Mouse (Mus musculus): ENCODE results near the gene Map3k5. TPM values are rescaled to one million over a fixed set of nuclear protein-coding genes. Genes with fewer than 3 reads are reported as not detected.

Map3k5 gene
- total RNA-seq, 2 experiments from 2014 or later: 24.2 to 24.4 TPM

DNA sequence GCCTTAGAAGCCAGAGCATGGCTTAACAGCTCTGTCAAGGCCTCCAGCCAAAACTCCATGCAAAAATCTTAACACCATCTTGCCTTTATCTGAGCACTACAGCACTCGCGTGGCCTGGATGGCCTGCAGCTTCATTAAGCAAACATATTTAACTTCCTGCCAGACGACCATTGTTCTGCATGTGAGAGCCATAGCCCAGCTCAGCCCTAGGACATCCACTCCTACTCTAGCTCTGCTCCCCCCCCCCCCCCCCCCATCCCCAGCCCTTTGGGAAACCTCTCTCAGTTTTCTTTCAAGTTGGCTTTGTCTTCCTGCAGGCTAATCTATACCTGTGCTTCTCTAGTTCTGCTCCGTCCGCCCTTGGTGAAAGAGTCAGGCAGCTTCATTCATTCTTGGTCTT, 67.7 kb downstream of the Map3k5 start:
- DNase-seq (ENCODE audit: low spot score in 2 of 2): no peak

DNA sequence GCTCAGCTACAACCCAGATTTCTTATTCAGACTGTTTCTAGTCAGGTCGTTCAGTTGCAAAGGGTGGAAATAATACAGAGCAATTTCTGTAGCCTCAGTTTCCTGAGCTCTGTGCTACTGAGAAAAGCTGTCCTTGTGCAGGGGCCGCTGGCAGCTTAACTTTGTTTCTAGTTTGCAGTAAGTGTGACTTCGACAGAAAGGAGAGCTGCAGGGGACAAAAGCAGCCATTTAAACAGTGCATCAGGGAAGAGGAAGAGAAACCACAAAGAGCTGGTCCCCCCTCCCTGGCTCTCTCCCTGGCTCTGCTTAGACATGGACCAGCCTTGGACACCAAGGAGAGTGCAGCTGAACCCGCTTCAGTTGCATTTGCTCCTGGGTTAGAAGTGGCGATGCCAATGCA, 68.7 kb downstream of the Map3k5 start:
- DNase-seq (ENCODE audit: low spot score in 2 of 2): no peak

DNA sequence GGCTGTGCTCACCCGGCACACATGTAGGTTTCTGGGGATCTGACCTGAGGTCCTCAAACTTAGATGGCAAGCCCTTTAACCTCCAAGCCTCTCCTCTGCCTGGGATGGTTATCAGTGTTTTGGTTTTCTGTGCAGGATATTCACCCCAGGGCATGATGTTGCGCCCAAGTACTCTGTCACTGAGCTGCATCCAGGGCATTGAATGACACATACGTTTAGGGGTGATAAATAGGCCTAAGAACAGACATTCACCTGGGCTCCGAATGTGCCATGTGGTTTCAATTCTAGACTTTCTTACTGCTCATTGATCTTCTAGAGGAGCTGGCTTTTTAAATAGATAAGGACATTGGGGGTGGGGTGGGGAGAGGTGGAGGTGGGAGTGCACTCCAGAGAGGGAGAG, 70.5 kb downstream of the Map3k5 start:
- DNase-seq (ENCODE audit: low spot score in 2 of 2): no peak

DNA sequence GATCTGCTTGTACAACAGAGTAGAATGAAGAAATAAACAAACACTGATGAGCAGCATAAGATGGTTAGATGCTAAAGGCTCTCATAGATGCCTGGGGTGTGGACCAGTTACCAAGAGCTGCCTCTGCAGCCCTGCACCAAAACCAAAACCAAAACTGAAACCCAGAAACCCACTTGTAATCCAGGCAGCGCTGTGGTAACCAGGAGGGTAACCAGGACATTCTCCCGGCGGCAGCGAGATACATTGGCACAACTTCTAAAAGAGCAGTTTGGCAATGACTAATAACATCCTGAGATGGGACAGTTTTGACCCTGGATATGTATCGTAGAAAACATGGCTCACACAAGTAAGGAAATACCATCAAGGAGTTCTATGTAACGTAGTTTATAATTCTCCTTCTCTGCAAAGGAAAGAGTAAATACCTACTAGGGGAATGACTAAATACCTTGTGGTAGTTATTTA, 71.2 kb downstream of the Map3k5 start:
- DNase-seq (ENCODE audit: low spot score in 2 of 2): no peak

DNA sequence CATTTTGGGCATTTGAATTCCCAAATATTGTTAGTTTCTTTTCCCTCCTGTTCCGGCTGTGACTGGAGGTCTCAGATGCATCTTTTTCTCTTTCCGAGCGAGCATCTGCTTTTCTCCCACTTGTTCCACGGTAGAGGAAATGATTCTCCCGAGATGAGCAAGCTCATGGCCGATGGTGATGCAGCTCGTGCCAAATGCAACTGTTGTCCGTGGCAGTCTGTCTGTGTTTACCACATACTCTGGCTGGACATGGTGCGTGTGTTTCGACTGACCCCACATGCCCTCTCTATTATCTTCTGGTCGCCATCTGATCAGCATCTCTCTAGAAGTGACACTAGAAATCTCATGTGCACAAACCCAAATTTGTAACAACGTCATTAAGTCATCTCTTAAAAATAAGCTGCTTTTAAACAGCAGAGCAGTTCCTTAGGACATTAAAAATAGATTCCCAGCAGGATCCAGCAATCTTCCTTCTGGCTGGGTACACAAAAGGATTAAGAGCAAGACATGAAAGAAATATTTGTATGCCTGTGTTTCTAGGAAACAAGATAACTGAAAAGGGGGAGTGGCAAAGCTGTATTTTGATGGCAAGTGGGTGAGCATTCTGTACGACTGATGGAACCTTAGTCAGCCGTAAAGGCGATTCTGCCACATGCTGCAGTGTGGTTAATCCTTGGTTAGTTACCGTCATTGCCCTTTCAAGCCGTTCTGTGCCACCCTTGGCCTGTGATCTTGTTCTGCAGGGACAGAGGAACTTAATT, 72.2 kb downstream of the Map3k5 start:
- DNase-seq (ENCODE audit: low spot score in 2 of 2): peak; percentile 27 to 36

DNA sequence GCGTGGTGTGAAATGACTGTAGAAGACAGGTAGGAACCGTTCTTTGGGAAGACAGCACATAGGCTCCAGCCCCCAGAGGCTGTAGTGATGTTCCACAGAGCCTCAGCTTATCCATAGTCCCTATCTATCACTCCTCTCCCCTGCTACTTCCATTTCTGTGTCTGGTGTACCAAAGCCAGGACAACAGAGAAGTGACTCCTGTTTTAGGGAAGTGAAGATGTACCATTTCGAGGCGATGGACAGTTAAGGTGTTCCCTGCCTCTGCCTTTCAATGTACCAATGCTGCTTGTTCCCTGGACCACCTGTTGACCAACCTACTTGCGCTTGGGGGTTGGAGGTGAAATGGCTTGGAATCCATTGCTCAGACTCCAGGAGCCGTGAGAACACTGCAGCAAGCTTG, 75.0 kb downstream of the Map3k5 start:
- DNase-seq (ENCODE audit: low spot score in 2 of 2): no peak

DNA sequence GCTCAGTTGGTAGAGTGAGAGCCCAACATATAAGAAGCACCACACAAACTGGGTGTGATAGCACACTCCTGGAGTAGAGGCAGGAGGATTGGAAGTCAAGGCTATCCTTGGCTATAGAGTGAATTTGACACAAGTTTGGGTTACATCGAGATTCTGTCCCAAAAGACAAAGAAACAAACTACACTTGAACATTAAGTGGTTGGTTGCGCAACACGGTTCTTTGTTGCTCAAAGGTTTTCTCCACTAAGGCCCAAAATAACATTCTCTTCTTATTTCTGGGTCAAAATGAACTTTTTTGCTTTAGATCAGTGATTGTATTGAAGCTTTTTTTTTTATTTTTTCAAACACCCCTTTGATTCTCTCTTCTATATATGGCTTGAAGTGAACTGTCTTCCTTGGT, 75.7 kb downstream of the Map3k5 start:
- DNase-seq (ENCODE audit: low spot score in 2 of 2): no peak

DNA sequence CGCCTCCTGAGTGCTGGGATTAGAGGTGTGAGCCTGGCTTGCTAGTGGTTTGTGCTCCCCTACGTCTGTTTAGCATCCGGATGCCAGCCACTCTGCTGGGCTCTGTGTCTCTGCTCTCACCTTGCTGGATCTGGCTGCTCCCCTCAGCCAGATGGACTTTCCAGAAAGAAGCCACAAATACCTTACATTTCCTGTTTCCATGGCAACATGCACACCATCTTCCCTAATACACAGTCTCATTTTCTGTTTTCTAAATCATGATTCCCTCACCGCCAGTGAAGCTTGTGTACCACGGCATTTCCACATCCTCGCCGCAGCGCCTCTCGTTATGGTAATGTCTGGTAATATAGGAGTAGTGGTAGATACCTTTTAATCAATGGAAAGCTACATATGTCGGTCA, 84.1 kb downstream of the Map3k5 start:
- peak; percentile 21 to 29 for DNase-seq (ENCODE audit: low spot score in 2 of 2)

DNA sequence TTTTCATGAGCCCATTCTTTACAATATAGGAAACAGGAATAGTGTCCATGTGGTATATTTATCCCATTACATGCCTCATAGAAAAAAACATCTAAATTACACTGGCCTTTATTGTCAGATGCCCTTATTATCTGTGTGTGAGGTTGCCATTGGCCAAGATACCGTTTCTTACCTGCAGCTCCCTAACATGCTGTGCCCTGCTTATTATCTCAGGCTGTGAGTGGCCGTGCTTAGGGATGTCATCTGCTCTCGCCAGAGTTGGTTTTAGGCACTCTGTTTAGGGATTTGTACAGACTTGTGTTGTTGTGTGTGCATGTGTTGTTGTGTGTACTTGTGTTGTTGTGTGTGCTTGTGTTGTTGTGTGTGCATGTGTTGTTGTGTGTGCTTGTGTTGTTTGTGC, 84.5 kb downstream of the Map3k5 start:
- DNase-seq (ENCODE audit: low spot score in 2 of 2): no peak

DNA sequence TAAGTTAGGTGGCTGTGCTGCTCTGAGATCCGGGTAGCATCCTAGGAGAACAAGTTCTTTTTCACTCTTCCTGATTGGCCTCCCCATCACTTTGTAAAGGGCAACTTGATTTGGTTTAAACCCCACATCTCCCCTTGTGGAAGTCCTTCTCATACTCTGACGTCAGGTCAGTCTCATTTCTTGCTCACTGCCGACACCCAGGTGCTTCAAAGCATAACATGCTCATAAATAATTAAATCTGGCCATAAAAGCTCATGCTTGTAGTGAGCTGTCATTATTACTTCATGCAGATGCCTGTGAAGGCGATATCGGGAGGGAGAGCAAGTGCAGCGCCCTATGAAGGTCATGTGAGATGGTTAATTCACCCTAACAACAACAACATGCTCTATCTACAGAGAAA, 87.0 kb downstream of the Map3k5 start:
- DNase-seq (ENCODE audit: low spot score in 2 of 2): no peak

DNA sequence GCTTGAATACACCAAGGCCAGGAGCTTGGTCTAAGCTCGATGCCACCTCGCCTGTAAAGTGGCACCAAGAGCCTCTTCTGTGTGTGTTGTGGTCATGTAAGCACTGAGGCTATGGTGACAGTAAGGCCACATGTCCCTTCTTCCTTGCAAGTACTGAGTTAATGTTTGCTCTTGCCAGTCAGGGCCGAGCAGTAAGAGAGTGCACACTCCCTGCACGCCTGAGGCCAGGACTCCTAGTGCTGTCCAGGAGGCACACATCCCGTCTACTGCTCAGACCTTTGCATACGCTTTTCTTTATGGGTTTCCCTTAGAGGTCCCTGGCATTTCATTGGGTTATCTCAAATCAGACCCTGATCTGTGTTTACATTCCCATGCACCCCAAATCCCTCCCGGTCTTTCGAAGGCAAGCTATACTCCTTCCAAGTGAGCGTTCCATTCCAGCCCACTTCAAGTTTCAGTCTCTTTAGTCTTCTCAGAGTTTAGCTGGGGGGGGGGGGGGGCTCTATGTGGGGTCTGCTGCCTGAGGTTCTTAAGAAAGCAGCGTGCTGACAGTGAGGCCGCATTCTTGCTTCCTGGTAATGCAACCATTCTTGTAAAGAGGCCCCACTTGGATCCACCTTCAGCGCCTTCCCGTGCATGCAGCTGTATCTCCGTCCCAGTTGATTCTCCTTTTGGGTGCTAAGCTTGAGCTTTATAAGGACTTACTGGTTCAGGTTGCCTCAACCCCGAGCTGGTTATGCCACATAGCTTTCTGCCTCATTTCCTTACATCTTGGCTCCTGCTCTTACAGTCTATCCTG, 87.6 kb downstream of the Map3k5 start:
- DNase-seq (ENCODE audit: low spot score in 2 of 2): no peak

DNA sequence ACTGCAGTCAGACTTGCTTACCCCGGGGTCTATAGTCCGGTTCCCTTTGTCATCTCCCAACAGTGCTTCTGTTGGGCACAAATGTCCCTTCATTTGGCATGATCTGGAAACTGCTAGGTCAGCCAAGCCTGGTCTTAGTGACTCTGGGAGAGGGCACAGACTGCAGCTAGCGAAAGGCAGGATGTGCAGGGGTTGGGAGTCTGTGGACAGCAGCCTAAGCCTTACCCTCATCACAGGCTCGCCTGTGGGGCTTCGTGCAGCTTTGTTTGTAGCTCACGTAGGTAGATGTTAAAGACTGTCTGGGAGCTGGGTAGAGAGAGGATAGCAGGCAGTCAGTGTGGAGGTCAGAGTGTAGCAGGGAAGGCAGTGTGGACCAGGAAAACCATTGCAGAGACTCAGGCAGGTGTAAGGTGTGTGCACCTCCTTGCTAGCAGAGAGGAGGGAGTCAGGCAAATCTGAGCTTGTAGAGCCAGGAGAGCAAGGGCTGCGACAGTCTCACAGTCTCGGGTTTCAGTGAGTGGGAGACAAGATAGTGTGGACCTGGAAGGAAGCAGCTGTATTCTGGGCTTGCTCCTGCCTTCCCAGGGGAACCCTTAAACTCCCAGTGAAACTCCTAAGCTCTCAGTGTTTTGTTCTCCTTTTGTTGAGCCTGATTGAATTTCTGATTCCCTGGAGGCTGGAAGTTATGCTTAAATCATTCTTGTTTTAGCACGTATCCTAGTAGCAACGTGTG, 88.5 kb downstream of the Map3k5 start:
- DNase-seq (ENCODE audit: low spot score in 2 of 2): no peak

DNA sequence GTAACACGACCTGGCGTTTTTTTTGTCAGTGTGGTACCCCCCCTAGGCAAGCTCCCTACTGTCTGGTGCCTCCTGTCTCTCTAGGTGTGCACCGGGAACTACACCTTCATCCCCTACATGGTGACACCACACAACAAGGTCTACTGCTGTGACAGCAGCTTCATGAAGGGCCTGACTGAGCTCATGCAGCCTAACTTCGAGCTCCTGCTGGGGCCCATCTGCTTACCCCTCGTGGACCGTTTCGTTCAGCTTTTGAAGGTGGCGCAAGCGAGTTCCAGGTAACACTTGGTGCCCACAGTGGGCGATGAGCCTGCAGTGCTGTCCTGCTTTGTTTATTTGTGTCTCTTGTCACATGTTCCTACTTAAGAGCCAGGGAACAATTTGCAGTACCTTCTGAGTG, 89.3 kb downstream of the Map3k5 start:
- DNase-seq (ENCODE audit: low spot score in 2 of 2): no peak

DNA sequence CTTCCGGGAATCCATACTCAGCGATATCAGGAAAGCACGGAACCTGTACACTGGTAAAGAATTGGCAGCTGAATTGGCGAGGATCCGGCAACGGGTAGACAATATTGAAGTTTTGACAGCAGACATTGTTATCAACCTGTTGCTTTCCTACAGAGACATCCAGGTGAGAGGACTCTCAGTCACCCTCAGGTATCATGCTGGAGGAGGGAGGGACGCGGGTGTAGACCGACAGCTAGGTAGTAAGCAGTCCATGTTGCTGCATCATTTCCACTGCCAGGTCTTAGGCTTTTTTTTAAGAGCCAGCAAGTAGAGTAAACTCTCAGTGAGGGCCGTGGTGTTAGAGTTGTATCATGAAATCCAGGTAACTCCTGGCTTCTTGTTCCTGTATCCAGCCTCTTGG, 90.6 kb downstream of the Map3k5 start:
- DNase-seq (ENCODE audit: low spot score in 2 of 2): no peak

DNA sequence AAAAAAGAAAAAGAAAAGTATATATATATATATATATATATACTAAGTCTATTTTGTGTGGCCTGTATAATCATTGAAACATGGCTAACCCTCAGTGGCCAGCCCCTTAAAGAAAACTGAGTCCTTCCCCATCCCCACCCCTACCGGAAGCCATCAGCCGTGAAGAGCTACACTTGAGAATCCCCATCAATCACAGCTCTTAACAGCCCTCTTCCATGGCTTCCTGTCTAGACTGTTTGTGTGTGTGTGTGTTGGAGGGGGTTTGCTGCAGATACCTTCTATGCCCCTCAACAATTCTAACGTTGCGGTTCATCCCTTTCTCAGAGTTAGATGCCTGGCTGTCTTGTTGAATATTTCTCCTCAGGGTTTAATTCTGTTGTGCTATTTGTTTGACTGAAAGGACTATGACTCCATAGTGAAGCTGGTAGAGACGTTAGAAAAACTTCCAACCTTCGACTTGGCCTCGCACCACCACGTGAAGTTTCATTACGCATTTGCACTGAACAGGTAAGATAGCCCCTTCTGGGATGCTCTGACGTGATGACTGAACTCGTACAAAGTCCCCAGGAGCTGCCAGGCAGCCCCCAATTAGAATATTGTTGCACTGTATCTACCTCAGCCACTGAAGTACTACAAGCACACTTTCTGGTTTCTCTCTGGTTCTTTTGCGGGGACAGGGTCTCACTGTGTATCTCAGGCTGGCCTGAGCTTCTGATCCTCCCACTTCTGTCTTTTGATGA, 91.7 kb downstream of the Map3k5 start:
- DNase-seq (ENCODE audit: low spot score in 2 of 2): no peak

DNA sequence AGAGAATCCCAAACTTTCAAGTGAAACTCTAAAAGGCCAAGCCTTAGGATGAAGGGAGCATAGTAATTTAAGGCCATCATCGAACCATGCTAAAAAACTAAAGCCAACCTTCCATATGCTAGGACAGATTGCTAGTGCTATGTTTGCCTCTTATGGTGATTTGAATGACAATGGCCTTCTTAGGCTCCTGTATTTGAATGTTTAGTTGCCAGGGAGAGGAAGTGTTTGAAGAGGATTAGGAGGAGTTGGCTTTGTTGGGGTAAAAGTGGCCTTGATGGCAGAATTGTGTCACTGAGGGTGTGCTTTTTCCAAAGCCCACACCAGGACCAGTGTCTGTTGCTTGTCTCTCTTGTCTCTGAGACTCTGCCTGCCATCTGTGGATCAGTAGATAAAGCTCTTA, 96.4 kb downstream of the Map3k5 start:
- DNase-seq (ENCODE audit: low spot score in 2 of 2): no peak

DNA sequence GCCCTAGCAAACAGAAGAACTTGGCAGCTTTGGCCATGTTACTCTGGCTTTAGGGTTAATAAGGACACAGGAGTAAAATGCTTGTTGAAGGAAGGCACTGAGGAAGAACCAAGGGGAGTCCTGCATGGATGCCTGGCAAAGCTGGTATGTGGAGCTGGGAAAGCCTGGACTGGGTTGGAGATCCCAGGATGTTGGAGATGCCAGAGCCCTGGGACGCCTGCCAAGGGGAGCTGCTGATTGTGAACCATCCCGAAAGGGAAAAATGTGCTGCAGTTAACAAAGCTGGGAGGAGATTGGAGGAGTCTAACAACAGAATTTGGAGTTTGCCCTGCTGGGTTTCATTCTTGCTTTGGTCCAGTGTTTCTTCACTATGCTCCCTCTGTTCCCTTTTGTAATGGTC, 97.7 kb downstream of the Map3k5 start:
- DNase-seq (ENCODE audit: low spot score in 2 of 2): peak; percentile 22 to 50

DNA sequence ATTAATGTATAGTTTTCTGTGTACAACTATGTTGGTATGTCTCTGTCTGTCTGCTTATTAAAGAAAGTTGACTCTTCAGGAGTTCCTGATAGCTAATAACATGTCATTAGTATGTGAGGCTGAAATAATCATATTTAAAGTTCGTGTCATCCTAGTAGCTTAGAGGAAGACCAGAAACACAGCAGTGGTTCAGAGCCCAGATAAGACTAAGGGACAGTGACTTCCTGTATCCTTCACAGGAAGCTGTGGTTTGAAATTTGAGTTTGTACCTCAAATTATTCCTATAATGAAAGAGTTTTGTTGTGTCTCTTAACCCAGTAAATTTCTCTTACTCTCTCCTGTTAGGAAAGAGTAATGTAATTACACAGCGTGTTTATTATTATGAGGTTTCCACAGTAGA, 102.1 kb downstream of the Map3k5 start:
- no peak for DNase-seq (ENCODE audit: low spot score in 2 of 2)

DNA sequence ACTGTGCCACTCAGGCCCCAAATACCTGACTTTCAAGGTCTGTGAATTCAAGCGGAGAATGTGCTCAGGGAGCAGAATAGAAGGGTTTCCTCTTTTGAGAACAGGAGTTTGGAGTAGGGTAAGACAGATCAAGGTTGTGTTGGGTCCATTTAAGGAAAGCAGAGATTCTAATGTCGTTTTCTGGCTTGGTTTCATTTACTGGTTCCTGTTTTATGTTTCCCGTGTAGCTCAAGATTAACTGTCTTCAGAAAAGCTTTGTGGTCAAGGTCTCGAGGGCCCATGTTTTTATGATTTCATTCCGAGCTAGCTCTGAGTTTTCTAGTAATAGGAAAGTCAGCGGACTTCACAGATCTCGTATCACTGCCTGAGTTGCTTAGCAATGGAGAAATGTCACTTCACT, 102.6 kb downstream of the Map3k5 start:
- DNase-seq (ENCODE audit: low spot score in 2 of 2): no peak

DNA sequence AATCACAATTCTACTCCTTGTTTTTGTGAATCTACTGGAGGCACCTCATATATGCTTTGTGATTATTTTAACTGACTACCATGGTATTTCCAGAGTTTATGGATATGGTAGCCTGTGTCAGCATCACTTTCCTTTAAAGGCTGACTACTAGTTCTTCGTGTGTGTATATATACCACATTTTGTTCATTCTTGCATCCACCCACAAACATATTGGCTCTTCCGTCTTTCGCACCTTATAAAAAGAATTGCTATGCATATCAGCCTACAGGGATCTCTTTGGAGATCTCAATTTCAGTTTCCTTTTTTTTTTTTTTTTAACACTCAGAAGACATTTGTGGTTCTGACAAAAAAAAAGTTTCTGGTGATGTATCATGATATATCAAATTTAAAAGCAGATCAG, 105.3 kb downstream of the Map3k5 start:
- DNase-seq (ENCODE audit: low spot score in 2 of 2): no peak

DNA sequence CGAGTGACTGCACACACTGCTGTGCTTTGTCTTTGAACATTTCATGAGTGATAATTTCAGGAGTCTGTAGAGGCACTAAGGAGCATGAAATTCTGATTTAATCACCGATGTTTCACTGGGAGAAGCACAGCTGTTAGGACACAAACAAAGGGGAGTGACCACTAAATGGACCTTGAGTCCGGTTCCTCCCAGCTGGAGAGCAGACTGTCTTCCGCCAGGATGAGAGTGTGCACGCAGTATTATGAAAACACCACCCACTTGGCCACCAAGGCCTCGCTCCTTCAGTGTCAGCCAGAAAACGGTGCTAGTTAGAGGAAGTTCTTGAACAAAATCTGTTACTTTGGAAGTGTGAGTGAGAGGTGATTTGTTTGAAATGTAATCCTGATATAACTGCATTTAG, 105.8 kb downstream of the Map3k5 start:
- no peak for DNase-seq (ENCODE audit: low spot score in 2 of 2)

All from layer of hippocampus, postnatal 14 days (tissue).